In the genomic region with DNA sequence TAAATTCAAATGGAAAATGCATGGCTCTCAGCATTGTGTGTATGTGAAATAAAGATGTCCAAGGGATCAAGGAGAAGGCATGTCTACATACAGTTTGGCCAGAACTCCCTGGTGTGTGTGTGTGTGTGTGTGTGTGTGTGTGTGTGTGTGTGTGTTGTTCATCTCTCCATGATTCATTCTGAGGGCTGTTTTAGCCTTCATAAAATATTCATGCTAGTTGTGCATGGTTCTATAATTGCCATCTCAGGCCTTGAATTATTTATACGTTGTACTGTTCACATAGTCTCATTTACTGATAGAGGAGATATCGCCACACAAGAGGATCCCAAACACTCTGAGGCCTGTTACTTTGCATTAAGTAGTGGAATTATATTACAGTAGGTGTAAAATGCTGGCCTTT, we compare ENCODE assay signal across 14 mouse cellular contexts.
"Had no signal": no experiment of that assay in that cellular context is flagged by ENCODE, and none has a peak within 500 bp of the region (broad histone marks: within the 10 kb centered on the region; RNA-seq: fewer than 3 reads in every experiment).

No protein-coding gene starts in this region.

- H3K27ac ChIP-seq: intestine, embryonic 15.5 days; layer of hippocampus, adult 2 months; limb, embryonic 13.5 days; liver, embryonic 15.5 days; stomach, postnatal 0 days had no signal

- H3K36me3 ChIP-seq: intestine, embryonic 15.5 days; limb, embryonic 13.5 days; liver, embryonic 15.5 days had no signal

- H3K9me3 ChIP-seq: intestine, embryonic 15.5 days; limb, embryonic 13.5 days; liver, embryonic 15.5 days had no signal

- ATAC-seq: intestine, embryonic 15.5 days; lung, postnatal 0 days had no signal

- H3K4me3 ChIP-seq: intestine, embryonic 15.5 days; layer of hippocampus, adult 2 months; limb, embryonic 13.5 days; liver, embryonic 15.5 days had no signal

- DNase-seq: kidney, adult 18-20 months; kidney, postnatal 10 days; kidney, postnatal 4 days; left cerebral cortex, postnatal 4 days; lung, adult 2 months; lung, postnatal 36 days; thymus, adult 18-20 months; thymus, postnatal 25 days had no signal

- H3K27me3 ChIP-seq: intestine, embryonic 15.5 days had no signal

- H3K9ac ChIP-seq: intestine, embryonic 15.5 days; limb, embryonic 13.5 days; liver, embryonic 15.5 days had no signal

- H3K4me1 ChIP-seq: liver, embryonic 15.5 days had no signal

- H3K4me2 ChIP-seq: intestine, embryonic 15.5 days; limb, embryonic 13.5 days; liver, embryonic 15.5 days had no signal
